Mouse (Mus musculus): ENCODE data around the gene Acbd4. TPM values are rescaled to one million over a fixed set of nuclear protein-coding genes. Genes with fewer than 3 reads are reported as not detected.

The Acbd4 gene
- polyA plus RNA-seq, 1 experiment from 2014 or later, result 100 TPM

DNA sequence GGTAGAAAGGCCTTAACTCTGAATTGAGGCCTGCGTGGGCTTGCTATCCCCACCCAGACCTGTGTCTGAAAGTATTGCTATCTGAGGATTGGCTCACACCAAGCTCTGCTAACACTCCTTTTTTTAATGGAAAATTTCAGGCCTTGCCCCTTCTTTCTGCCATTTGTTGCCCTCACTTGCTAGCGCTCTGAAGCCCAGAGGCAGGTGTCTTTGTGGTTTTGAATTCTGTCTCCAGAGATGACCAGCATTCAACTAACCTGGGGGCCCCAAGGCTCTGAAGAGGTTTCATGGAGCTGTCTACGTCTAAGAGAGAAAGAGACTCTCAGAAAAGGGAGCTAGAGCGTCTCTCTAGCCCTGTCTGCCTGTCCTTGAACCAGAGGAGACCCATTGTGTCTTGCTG is 33.2 kb upstream of the Acbd4 start:
- TF ChIP-seq CTCF (IDR thresholded peaks at IDR 0.05), result no peak
- in situ Hi-C loops (cut with MboI; ENCODE audit: low pct_unique_long_range_greater_than_20kb), result no loop called here

DNA sequence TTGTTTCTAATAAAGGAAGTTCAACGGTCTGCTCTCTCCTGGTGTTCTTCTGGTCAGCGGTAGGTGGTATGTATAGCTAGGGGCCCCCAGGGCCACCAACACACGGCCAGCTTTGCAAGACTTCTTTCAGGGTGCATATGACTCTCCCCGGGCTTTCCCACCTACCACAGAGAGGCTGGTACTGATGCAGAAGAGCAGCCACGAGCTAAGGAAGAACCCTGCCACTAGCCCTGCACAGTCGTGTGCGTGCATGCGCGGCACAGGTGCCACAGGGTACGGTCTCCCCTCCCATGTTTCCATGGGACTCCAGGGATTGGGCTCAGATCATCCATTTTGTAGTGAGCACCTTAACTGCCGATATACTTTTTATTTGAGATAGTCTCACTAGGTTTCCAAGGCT is 32.6 kb upstream of the Acbd4 start:
- DNase-seq (ENCODE audit: low read depth, low spot score) (no peak), ATAC-seq (no peak)
- ChIA-PET CTCF (interaction anchor here (1.1 to 1.9 kb wide), 2 partner anchors 15 to 34 kb away, joined by 3 to 5 read pairs (median 3); no protein-coding TSS in a partner anchor), POLR2A (interaction anchor here (0.7 to 1.3 kb wide), 3 partner anchors 10 to 41 kb away, joined by 3 to 5 read pairs (median 3); partner anchors contain the start of gene Dcakd)
- no peaks in the 10 kb centered on the region for H3K27me3 ChIP-seq
- in situ Hi-C loops (cut with MboI; ENCODE audit: low pct_unique_long_range_greater_than_20kb), result no loop called here
- no peak for TF ChIP-seq CTCF (IDR thresholded peaks at IDR 0.05)

More for the DNA sequence above, 33.2 kb upstream of the Acbd4 start:
- no peak for ATAC-seq
- ChIA-PET POLR2A (interaction anchor here (0.7 to 1.3 kb wide), 3 partner anchors 9 to 26 kb away, joined by 3 to 5 read pairs (median 3); no protein-coding TSS in a partner anchor), CTCF (interaction anchor here (1.2 to 1.9 kb wide), 2 partner anchors 14 to 34 kb away, joined by 3 to 5 read pairs; no protein-coding TSS in a partner anchor)
- no peak for DNase-seq (ENCODE audit: low read depth, low spot score)
- H3K27me3 ChIP-seq, result no peaks in the 10 kb centered on the region

DNA sequence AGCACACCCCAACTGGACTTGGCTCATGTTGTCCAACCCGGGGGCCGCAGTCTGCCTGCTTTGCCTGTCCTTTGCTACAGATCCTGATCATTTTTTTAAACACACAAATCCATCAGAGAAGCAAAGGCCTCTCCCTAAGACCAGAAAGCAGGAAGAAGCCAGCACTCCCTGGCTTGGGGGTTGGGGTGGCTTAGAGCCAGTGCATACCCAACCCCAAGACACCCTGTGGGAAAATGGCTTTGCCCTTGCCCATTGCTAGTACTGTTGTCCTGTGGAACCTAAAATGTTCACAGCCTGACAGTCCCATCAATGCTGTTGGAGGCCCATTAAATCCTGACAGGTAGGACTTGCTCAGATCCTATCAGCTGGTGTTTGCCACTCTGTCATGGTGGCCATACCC is 31.8 kb upstream of the Acbd4 start:
- CTCF ChIA-PET, result interaction anchor here (1.1 kb wide), 1 partner anchor 33 kb away, joined by 3 read pairs; no protein-coding TSS in a partner anchor
- in situ Hi-C loops (cut with MboI; ENCODE audit: low pct_unique_long_range_greater_than_20kb), result no loop called here
- H3K27me3 ChIP-seq, result no peaks in the 10 kb centered on the region
- POLR2A ChIA-PET, result interaction anchor here (0.7 kb wide), 1 partner anchor 41 kb away, joined by 3 read pairs; the partner anchor contains the start of gene Dcakd
- TF ChIP-seq CTCF (IDR thresholded peaks at IDR 0.05), result no peak
- ATAC-seq (no peak), DNase-seq (ENCODE audit: low read depth, low spot score) (no peak)

DNA sequence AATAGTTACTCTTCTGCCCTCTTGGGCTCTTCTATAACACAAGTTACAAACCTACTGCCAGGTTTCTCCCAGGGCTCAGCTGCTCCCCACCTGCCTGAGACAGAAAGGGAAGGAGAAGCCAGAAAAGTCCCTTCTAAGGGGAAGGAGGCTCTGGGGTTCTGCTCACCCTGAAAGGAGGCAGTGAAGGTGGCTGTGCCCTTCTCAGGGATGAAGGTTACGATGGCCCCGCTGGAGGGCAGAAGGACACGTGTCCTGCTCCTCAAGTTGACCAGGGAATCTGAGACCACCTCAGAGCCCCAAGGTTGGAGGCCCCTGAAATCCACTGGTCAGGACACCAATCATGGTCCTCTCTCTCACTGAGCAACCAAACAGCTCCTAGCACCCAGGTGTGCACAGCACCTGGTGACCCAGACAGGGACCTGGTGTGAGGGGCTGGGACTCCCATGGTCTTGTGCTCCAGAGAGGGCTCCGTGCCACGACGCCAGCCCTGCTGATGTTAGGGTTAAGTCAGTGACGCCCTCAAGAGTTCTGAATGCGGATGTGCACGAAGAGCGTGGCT is 31.1 kb upstream of the Acbd4 start:
- ChIA-PET POLR2A (no interaction called here), CTCF (no interaction called here)
- ATAC-seq, result no peak
- TF ChIP-seq CTCF (IDR thresholded peaks at IDR 0.05), result no peak
- in situ Hi-C loops (cut with MboI; ENCODE audit: low pct_unique_long_range_greater_than_20kb), result no loop called here
- H3K27me3 ChIP-seq, result no peaks in the 10 kb centered on the region
- DNase-seq (ENCODE audit: low read depth, low spot score), result no peak

DNA sequence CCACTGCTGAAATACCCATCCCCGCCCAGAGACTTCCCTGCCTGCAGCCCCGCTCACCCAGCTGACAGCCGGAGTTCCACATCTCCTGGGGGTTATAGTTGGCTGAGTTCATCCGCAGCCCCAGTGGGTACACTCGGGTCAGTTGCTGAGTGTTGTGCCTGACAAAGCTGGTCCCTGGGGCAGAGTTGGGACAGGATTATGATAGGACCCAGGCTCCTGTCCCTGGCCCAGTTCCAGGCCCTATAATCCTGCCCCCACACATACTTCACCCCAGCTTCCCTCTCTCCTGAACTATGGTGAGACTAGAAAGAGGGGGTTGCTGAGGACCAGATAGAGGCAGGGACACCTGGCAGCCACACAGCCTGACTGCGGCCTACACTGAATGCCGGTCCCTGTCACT is 27.8 kb upstream of the Acbd4 start:
- DNase-seq (ENCODE audit: low read depth, low spot score), result no peak
- H3K27me3 ChIP-seq, result no peaks in the 10 kb centered on the region
- ChIA-PET CTCF (interaction anchor here (1.2 kb wide), 1 partner anchor 16 kb away, joined by 3 read pairs; no protein-coding TSS in a partner anchor), POLR2A (no interaction called here)
- no peak for ATAC-seq
- in situ Hi-C loops (cut with MboI; ENCODE audit: low pct_unique_long_range_greater_than_20kb), result no loop called here
- no peak for TF ChIP-seq CTCF (IDR thresholded peaks at IDR 0.05)

DNA sequence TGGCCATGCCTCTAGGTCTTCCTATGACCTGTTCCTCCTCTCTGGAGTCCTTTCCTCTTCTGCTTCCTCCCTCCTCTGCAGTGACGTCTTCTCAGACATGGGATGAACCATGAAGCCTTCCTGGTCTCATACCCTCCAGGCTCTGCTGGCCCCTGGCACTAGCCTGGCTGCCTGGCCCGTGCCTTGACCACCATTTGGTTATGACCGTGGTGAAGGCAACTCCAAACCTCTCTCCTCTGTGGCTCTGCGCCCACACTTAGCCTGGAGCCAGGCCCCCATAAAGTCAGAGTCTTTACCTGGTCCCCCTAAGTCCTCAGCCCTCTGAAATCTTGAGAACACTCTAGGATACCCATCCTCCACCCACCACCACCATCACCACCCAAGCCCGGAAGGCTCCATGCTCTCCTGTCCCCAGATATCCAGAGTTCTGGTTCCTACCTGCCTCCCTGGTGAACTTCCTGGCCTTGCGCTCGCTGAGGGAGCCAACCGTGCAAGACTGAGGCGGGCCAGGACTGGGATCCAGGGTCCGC is 27.3 kb upstream of the Acbd4 start:
- ChIA-PET POLR2A (no interaction called here), CTCF (interaction anchor here (1.2 kb wide), 1 partner anchor 16 kb away, joined by 3 read pairs; no protein-coding TSS in a partner anchor)
- in situ Hi-C loops (cut with MboI; ENCODE audit: low pct_unique_long_range_greater_than_20kb), result no loop called here
- no peak for ATAC-seq
- TF ChIP-seq CTCF (IDR thresholded peaks at IDR 0.05), result no peak
- no peak for DNase-seq (ENCODE audit: low read depth, low spot score)
- no peaks in the 10 kb centered on the region for H3K27me3 ChIP-seq

DNA sequence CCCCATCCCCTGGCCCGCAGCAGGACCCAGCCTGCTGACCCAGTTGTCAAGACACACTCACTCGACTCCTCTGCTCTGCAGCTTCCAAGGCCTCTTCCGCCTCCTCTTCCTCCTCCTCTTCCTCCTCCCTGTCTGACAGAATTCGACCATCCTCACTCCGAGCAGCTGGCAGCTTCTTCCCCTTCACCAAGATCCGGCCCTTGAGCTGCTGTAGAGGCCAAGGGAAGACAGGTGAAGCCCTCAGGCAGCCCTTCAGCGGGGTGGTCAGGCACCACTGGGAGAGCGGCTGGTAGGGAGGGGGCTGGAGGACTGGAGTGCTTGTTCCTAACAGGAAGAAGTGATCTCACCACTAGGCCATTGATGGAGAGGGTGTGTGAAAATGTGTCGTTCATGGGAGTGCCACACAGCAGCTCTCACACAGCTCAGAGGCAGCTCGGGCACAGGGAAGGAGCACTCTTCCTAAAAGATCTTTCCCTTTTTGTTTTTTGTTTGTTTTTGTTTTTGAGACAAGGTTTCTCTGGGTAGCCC is 26.6 kb upstream of the Acbd4 start:
- no peak for TF ChIP-seq CTCF (IDR thresholded peaks at IDR 0.05)
- in situ Hi-C loops (cut with MboI; ENCODE audit: low pct_unique_long_range_greater_than_20kb), result no loop called here
- no peaks in the 10 kb centered on the region for H3K27me3 ChIP-seq
- POLR2A ChIA-PET, result no interaction called here
- ATAC-seq (no peak), DNase-seq (ENCODE audit: low read depth, low spot score) (no peak)
- CTCF ChIA-PET, result no interaction called here

DNA sequence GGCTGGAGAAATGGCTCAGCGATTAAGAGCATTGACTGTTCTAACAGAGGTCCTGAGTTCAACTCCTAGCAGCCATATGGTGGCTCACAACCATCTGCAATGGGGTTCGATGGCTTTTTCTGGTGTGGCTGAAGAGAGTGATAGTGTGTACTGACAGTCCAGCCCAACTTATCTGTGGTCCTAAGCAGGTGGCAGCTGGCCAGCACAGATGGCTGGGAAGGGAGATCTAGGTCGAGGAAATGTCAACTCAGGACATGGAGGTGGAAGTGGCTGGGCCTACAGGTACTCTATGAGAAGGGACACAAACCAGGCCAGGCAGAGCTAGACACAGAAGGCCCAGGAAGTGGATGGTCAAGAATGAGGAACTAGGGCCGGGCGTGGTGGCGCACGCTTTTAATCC is 25.5 kb upstream of the Acbd4 start:
- DNase-seq (ENCODE audit: low read depth, low spot score) (no peak), ATAC-seq (no peak)
- no peak for TF ChIP-seq CTCF (IDR thresholded peaks at IDR 0.05)
- H3K27me3 ChIP-seq, result no peaks in the 10 kb centered on the region
- POLR2A ChIA-PET, result no interaction called here
- CTCF ChIA-PET, result no interaction called here
- in situ Hi-C loops (cut with MboI; ENCODE audit: low pct_unique_long_range_greater_than_20kb), result no loop called here

DNA sequence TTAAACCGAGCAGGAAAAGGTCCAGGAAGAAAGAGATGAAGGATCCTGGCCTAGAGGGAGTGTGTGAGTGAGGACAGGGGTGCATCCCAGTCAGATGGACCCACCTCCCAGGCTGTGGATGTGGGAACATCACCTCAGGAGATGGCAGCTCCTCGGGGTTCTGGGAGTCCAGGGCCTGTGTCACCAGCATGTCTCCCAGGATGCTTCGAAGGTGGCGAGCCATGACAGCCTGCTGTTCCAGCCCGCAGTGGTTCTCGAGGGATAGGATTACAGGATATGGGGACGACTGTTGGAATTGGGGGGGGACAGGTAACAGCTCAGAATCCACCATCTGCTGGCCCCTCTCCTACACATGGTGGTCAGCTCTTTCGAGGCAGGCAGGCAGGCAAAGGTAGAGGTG is 24.9 kb upstream of the Acbd4 start:
- DNase-seq (ENCODE audit: low read depth, low spot score) (no peak), ATAC-seq (no peak)
- ChIA-PET POLR2A (no interaction called here), CTCF (no interaction called here)
- H3K27me3 ChIP-seq, result no peaks in the 10 kb centered on the region
- in situ Hi-C loops (cut with MboI; ENCODE audit: low pct_unique_long_range_greater_than_20kb), result no loop called here
- no peak for TF ChIP-seq CTCF (IDR thresholded peaks at IDR 0.05)

DNA sequence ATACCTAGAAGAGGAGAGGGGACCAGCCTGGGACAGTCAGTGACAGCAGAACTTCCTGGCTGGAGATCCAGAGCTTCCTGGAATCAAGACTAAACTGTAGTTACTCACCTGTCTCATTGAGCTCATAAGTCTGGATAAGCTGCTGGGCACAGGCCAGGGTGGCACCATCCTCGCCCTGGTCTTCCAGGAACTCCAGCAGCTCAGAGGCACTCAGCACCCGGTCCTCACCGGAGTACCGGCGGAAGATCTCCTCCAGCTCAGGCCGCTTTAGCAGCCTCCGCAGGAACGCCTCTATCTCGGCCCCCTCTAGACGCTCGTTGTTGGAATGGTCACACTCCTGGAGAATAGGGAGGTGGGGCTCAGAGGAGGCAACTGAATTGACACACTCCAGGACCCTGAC is 23.4 kb upstream of the Acbd4 start:
- H3K27me3 ChIP-seq, result no peaks in the 10 kb centered on the region
- no peak for TF ChIP-seq CTCF (IDR thresholded peaks at IDR 0.05)
- ChIA-PET CTCF (interaction anchor here (2.0 kb wide), 1 partner anchor 25 kb away, joined by 6 read pairs; no protein-coding TSS in a partner anchor), POLR2A (no interaction called here)
- ATAC-seq, result no peak
- DNase-seq (ENCODE audit: low read depth, low spot score), result no peak
- in situ Hi-C loops (cut with MboI; ENCODE audit: low pct_unique_long_range_greater_than_20kb), result no loop called here

DNA sequence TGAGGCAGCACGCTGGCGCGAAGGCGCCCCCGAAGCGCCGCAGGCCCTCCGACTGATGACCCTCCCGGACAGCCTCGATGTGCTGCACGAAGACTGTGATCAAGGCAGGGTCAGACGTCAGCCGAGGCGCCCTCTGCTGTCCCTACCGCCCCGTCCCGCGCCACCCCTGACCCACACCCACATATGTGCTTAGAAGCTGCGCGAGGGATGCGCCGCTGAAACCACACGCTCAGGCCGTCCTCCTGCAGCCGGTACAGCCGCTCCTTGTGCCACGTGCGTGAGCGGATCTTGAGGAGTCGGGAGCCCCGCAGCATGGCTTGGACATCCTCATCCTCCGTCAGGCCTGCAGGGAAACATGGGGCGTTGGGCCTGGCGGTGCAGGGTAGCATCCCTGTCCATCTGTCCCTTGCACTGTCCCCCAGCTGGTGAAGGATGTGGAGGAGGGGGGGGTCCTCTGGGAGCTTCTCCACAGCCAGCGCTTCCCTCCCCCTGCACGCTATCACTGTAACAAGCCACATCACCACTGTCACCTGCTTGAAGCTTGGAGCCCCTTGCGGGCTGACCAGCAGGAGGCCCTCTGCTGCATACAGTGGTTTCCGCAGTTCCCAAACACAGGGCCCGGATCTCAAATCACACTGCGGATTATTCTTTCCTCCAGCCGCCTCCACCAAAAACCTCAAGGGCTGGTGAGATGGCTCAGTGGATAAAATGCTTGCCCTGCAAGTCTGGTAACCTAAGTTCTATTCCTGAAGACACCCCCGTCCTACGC is 21.0 kb upstream of the Acbd4 start:
- in situ Hi-C loops (cut with MboI; ENCODE audit: low pct_unique_long_range_greater_than_20kb), result no loop called here
- H3K27me3 ChIP-seq, result no peaks in the 10 kb centered on the region
- no peak for TF ChIP-seq CTCF (IDR thresholded peaks at IDR 0.05)
- ChIA-PET POLR2A (interaction anchor here (1.2 kb wide), 1 partner anchor 14 kb away, joined by 3 read pairs; no protein-coding TSS in a partner anchor), CTCF (no interaction called here)
- ATAC-seq (no peak), DNase-seq (ENCODE audit: low read depth, low spot score) (no peak)

Data from Patski (cell line).